Mouse (Mus musculus): ENCODE results near the gene Macf1.
"Not testable (repeated sequence)": the region's sequence is repeated elsewhere in the genome, so short reads cannot be mapped to it uniquely, and the experiment has no call there.

Macf1 gene

DNA sequence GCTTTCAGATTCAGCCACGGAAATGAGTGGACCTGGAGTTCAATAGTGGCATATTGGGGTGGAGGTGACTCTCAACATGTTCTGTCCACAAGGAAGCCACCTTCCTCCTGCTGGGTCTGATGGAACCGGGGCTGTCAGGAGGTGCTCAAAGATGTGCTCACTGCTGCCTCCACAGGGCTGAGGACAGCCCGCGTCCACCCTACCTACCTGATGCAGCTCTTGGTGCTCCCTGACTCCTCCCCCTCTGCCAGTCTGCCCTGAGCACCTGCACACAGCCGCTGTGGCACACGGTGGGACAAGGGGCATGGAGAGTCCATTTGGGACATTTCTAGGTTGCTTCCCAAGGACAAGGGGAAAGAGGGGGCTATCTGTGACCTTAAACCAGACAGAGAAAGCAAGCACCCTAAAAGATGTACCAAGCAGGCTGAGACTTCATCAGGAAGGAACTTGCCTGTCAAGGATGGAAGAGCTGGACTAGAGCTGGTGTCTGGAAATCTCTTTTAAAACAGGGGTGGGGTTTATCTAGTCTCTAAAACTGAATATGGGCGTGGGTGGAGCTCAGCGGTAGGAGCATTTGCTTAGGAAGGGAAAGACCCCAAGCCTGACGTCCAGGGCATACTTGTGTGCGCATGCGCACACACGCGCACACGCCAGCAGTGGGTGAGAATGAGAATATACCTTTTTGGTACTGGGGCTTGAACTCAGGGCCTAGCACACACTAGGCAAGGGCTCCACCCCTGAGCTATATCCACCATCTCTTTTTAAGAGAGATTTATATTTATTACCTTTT, 348.2 kb downstream of the Macf1 start:
- no peak for DNase-seq

GRCm38 (mm10) chr4:123335244-123335643, 348.9 kb downstream of the Macf1 start:
- not testable (repeated sequence) for DNase-seq

DNA sequence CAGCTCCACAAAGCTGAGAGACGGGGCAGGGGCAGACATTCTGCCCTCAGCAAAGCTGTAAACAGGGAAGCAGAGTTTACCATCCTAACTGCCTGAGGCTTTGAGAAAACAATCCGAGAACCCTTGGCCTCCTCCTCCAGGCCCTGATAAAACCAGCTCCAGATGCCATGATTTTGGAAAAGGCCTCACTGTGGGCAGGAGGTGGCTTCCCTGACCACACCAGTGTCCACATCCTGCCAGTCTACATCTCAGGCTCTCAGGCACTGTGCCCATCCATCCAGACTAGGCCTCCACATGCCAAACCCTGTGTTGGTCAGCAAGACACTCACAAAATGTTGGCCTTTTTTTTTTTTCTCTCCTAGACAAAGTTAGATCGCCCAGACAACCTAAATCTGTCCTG, 350.0 kb downstream of the Macf1 start:
- DNase-seq: no peak

- DNase-seq: no peak
These were observed 351.0 kb downstream of the Macf1 start for GRCm38 (mm10) chr4:123333151-123333550.

- not testable (repeated sequence) for DNase-seq
These were observed 352.2 kb downstream of the Macf1 start for GRCm38 (mm10) chr4:123331961-123332360.

DNA sequence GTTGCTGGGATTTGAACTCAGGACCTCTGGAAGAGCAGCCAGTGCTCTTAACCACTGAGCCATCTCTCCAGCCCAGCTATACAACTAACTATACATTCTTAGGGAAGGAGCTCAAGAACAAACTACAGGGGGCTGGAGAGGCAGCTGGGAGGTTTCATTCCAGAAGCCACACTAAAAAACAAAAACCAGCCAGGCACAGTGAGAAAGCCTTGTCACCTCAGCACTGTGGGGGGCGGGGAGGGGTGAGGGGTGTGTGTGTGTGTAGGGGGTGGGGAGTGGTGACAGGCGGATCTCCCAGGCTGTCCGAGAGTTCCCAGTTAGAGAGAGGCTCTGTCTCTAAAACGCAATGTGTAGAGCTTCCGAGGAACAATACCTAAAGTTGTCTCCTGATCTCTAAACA, 352.8 kb downstream of the Macf1 start:
- no peak for DNase-seq

GRCm38 (mm10) chr4:123328946-123329345, 355.2 kb downstream of the Macf1 start:
- no peak for DNase-seq

- no peak for DNase-seq
These were observed 356.5 kb downstream of the Macf1 start for GRCm38 (mm10) chr4:123327630-123328029.

DNA sequence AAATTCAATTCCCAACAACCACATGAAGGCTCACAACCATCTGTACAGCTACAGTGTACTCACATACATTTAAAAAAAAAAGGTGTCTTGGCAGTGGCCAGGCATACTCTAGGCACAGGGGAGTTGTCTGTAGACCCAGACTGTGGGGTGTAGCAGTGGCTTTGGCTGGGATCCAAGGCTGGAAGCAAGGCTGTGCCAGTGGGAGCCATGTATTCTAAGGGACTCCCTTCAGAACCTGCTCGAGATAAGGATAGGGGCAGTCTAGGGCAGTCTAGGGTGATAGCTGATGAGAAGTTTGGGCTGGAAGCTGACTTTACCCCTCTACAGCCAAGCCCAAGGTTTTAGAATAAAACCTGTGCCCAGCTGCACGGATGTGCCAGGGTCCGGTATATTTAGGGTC, 358.1 kb downstream of the Macf1 start:
- DNase-seq: no peak

GRCm38 (mm10) chr4:123323534-123323933, 360.6 kb downstream of the Macf1 start, which contains the start of gene Oxct2a:
Gene Oxct2a, minus strand, starts transcription at chr4:123323634.
- no peak for DNase-seq

- DNase-seq: not testable (repeated sequence)
These were observed 361.2 kb downstream of the Macf1 start for GRCm38 (mm10) chr4:123322910-123323309.

GRCm38 (mm10) chr4:123314497-123314896, 369.7 kb downstream of the Macf1 start:
- no peak for DNase-seq

GRCm38 (mm10) chr4:123313010-123313409, 371.1 kb downstream of the Macf1 start:
- DNase-seq: no peak

- DNase-seq: no peak
These were observed 372.3 kb downstream of the Macf1 start for GRCm38 (mm10) chr4:123311845-123312244.

DNA sequence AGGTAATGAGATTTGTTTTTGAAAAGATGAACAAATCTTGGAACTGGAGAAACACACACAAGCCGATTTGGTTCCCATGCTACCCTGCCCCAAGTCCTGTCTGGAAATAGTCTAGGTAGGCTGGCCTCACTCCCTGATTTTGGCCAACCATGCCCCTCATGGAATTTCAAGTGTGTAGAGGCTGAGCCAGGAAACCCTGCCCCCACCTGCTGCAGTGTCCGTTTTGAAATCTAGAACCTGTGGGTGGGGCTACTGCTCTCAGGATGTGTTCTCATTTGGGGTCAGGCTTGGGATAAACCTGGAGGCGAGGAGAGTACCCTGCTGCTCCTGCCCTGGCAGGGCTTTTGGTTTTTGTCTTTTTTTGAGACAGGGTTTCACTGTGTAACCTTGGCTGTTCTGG, 375.9 kb downstream of the Macf1 start:
- DNase-seq: no peak

DNA sequence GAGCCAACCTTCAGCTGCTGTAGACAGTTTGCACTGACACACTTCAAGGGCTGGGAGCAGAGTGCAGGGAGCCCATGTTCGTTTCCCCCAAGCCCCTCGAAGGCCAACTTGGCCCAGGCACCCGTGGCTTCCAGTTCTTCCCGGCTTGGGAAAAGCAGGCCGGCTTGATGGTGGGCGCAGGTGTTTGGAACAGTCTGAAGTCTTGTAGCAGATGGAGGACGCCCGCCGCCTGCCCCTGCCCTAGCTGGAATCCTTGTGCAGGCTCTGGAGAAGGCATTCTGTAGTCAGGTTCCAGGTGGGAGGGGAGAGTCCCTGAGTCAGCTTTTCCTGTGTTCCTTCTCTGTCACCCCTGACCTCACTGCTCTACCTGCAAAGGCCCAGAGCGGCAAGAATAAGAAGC, 377.2 kb downstream of the Macf1 start:
- DNase-seq: no peak

DNA sequence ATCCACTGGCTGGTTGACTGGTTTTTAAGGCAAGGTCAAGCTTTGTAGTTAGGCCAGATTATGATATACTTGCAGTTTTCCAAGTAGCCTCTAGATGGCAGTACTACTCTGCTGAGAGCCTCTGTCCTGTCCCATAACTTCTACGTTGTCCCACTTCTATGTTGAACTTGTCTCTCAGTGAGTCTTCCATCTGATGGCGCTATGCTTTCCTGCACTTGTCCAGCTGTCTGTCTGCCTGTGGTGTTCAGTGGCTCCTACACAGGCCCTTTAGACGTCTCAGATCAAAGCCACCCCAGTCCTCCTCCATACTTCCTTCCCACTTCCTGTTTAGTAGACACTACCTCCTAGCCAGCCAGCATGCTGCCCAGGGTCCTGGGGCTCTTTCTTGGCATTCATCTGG, 378.4 kb downstream of the Macf1 start:
- DNase-seq: peak; percentile 46

Data from thymus, postnatal 25 days (tissue).